Mouse (Mus musculus) heart, postnatal 0 days (tissue): Measurements from ENCODE around the gene Ifitm6. TPM values are rescaled to one million over a fixed set of nuclear protein-coding genes. Genes with fewer than 3 reads are reported as not detected.

Source experiments
- ATAC-seq: fragments of 200-750 bp; cut with Nextera tagmentation; 2 replicates; pipeline ENCODE4 v1.8.0; 2017; ENCODE audit warnings: low read depth, moderate number of reproducible peaks, moderate library complexity; ENCODE audit not compliant: insufficient read depth
- DNase-seq: peaks from one replicate; pipeline ENCODE4 v3.0.0-alpha.2; 2016; ENCODE audit warnings: low spot score
- H3K27ac ChIP-seq: fragments of 300-500 bp; sonication (generic); 2 replicates; pipeline ENCODE4 v1.5.1; 2014; ENCODE audit warnings: low read depth, mild to moderate bottlenecking
- H3K27me3 ChIP-seq: fragments of 300-500 bp; sonication (generic); 2 replicates; pipeline ENCODE4 v1.6.1; 2014; ENCODE audit warnings: low read length, mixed read lengths; ENCODE audit not compliant: control insufficient read depth, insufficient read depth
- H3K36me3 ChIP-seq: fragments of 300-500 bp; sonication (generic); replicated peaks from 2 replicates; pipeline ENCODE4 v1.6.1; 2014; ENCODE audit warnings: low read length, mixed read lengths; ENCODE audit not compliant: control insufficient read depth, insufficient read depth
- H3K4me1 ChIP-seq: fragments of 300-500 bp; sonication (generic); 2 replicates; pipeline ENCODE4 v1.6.1; 2014; ENCODE audit warnings: antibody characterized with exemption; ENCODE audit not compliant: control insufficient read depth, insufficient read depth
- H3K4me2 ChIP-seq: fragments of 300-500 bp; sonication (generic); 2 replicates; pipeline ENCODE4 v1.6.1; 2014; ENCODE audit warnings: low read depth, mild to moderate bottlenecking, low read length, moderate library complexity
- H3K4me3 ChIP-seq: fragments of 300-500 bp; sonication (generic); 2 replicates; pipeline ENCODE4 v1.5.1; 2014; ENCODE audit warnings: low read depth, low read length
- H3K9ac ChIP-seq: fragments of 300-500 bp; sonication (generic); replicated peaks from 2 replicates; pipeline ENCODE4 v1.6.1; 2014; ENCODE audit warnings: low read depth, low read length, mixed read lengths
- H3K9me3 ChIP-seq: fragments of 300-500 bp; sonication (generic); replicated peaks from 2 replicates; pipeline ENCODE4 v1.6.1; 2016; ENCODE audit warnings: low read length; ENCODE audit not compliant: control insufficient read depth
- CTCF ChIP-seq: IDR thresholded peaks from 2 replicates; pipeline ENCODE4 v1.5.1; 2016; ENCODE audit warnings: antibody characterized with exemption, control low read depth, low read depth
- EP300 ChIP-seq: IDR thresholded peaks from 2 replicates; pipeline ENCODE4 v1.6.1; 2016; ENCODE audit warnings: antibody characterized with exemption, low read depth
- WGBS: fragments of 180-500 bp; shearing (Covaris S2); extraction: QIAGEN DNeasy Blood & Tissue Kit; methylation state at CpG from one replicate; pipeline ENCODE4 v1.1.7; 2014; 5-methylcytosine and 5-hydroxymethylcytosine counted together
- polyA plus RNA-seq: library from polyadenylated mRNA; unstranded; fragments of >200 nt; fragmentation: Nextera tagmentation; extraction: Ambion mirVana; gene quantifications from 2 replicates; pipeline ENCODE4 v1.2.1, GENCODE M21; 2015
- total RNA-seq: library from RNA; depleted of rRNA; stranded (reverse); fragments of >200 nt; gene quantifications from 2 replicates; pipeline ENCODE4 v1.2.3, GENCODE M21; 2014; ENCODE audit warnings: low replicate concordance

Gene Ifitm6
- total and polyA plus RNA-seq, 2 experiments from 2014 or later = 0.30 TPM; not detected in 1

DNA sequence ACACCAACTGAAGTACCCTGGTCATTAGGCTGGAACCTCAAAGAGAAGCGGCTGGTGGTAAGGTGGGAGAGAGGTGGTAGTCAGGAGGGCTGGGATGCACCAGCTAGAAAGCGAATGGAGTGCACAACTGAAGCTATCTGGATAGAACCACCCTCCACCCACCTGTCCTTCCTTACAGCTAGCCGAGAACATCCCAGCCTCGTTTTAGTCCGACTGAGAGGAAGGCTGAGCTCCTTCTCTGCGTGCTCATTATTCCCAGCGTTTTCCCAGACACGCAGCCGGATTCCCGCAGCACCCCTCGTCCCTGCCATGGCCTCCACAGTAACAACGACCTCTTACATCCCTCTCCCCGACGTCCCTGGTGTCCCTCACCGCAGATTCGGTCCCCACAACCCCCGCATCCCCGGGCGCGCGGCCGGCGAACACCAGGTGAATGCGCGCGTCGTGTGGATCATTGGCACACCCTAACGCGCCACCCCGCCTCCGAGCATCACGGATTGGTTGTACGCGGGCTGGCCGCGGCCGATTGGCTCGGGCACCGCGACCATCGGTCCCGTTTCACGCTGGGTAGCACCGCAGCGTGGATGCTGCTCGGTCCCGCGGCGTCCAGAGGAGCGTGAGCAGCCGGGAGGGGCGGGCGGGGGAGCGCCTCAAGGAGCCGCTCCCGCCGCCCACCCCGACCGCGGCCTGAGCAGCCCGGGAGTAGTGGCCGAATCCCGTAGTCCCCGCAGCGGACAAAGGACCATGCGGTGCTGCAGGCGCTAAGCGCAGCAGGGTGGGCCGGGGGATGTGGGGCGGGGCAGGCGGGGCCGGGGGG lies 42.9 kb upstream of the Ifitm6 start, which contains the start of gene B4galnt4:
TSS of gene B4galnt4 (plus strand) at position 679 of the 817 bp plus-strand sequence.
- peak within 1 kb of the TSS; percentile 48 for H3K4me3 ChIP-seq
- WGBS = under 1% methylated on average over 70 of the region's 72 CpGs
- ATAC-seq (peak; percentile 68), DNase-seq (no peak)
- H3K4me1 ChIP-seq = 0 out of 2 replicates have a peak, but pooled peaks cover 3% of the 10 kb centered on the region
- no peak for TF ChIP-seq CTCF
- no peak for TF ChIP-seq EP300
- peak within 1 kb of the TSS; percentile 24; the same call in 1 of the 2 replicates for H3K9ac ChIP-seq
- H3K36me3 ChIP-seq = no peaks in the 10 kb centered on the region
- no peak within 1 kb of the TSS for H3K27ac ChIP-seq
- peak within 1 kb of the TSS; percentile 67 for H3K4me2 ChIP-seq
- H3K9me3 ChIP-seq = 0 out of 2 replicates have a peak, but pooled peaks cover 3% of the 10 kb centered on the region
- H3K27me3 ChIP-seq = peaks cover 54% of the 10 kb centered on the region

GRCm38 (mm10) chr7:141059929-141060328 lies 42.2 kb upstream of the Ifitm6 start:
- Histone ChIP-seq H3K4me3 (no peak overlapping the region), H3K27me3 (peaks cover 54% of the 10 kb centered on the region)

DNA sequence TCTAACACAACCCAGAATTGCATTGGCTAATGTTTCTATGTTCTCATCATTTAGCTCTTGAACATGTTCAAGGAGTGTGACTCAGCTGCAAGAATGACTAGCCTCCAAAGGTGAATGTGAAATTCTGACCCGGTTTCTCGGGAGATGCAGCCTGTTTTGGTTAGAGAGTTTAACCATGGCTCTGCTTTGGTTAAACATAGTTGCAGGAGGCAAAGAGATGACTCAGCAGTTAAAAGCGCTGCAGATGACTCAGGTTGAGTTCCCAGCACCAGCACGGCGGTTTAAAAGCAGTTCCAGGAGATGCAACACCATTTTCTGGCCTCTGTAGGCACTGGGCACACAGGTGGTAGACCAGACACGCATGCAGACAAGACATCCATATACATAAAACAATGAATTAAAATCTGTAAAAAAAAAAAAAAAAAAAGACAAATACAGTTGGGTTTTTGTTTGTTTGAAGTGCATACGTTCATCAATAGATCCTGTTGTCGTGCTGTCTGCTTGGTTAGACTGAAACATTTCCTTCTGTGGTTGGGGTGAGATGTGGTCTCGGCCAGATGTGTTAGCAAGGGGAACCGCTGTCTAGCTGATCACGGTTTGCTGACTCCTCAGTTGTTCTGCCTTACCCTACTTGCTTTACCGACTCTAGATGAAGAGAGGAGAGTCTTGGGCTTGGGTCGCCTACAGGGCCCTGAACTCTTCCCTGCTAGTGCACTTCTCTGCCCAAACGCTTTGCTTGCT lies 41.0 kb upstream of the Ifitm6 start:
- Histone ChIP-seq H3K27me3 (peaks cover 52% of the 10 kb centered on the region), H3K4me1 (0 out of 2 replicates have a peak, but pooled peaks cover 3% of the 10 kb centered on the region), H3K9me3 (0 out of 2 replicates have a peak, but pooled peaks cover 4% of the 10 kb centered on the region), H3K4me2 (no peak overlapping the region), H3K36me3 (no peaks in the 10 kb centered on the region), H3K9ac (no peak overlapping the region), H3K4me3 (no peak overlapping the region), H3K27ac (no peak overlapping the region)
- TF ChIP-seq EP300 (no peak), CTCF (no peak)
- DNase-seq (no peak), ATAC-seq (no peak)
- 79% methylated on average over 14 of the region's 14 CpGs for WGBS

More at GRCm38 (mm10) chr7:141059929-141060328, 42.2 kb upstream of the Ifitm6 start:
- H3K4me2 ChIP-seq = no peak overlapping the region
- TF ChIP-seq CTCF = no peak
- no peak for TF ChIP-seq EP300
- no peak overlapping the region for H3K9ac ChIP-seq
- DNase-seq (no peak), ATAC-seq (no peak)
- H3K4me1 ChIP-seq = 0 out of 2 replicates have a peak, but pooled peaks cover 3% of the 10 kb centered on the region
- H3K27ac ChIP-seq = no peak overlapping the region
- H3K36me3 ChIP-seq = no peaks in the 10 kb centered on the region
- whole genome bisulfite sequencing = 78% methylated on average over 2 of the region's 2 CpGs
- H3K9me3 ChIP-seq = 0 out of 2 replicates have a peak, but pooled peaks cover 4% of the 10 kb centered on the region

DNA sequence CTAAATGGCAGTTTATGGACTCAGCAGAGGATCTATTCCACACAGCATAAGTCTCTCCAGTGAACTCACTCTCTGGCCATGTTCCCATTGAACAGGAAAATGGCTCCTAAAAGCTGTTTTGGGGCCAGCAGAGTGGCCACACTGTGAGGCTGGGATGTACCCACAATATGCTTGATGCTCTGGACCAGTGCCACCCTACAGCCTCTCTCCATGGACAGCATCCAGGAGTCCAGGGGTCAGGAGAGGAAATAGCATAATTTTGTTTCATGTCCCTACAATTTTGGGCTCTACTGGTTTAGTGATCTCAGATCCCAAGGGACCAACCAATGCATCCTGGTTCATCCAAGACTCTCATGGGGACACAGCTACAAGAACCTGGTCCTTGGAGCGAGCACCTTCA lies 39.8 kb upstream of the Ifitm6 start:
- 72% methylated on average over 1 of the region's 1 CpGs for WGBS
- ATAC-seq = no peak
- Histone ChIP-seq H3K4me2 (no peak overlapping the region), H3K27ac (no peak overlapping the region), H3K36me3 (no peaks in the 10 kb centered on the region), H3K9me3 (0 out of 2 replicates have a peak, but pooled peaks cover 4% of the 10 kb centered on the region), H3K4me3 (no peak overlapping the region), H3K27me3 (peaks cover 40% of the 10 kb centered on the region), H3K4me1 (0 out of 2 replicates have a peak, but pooled peaks cover 3% of the 10 kb centered on the region), H3K9ac (no peak overlapping the region)
- DNase-seq = no peak
- no peak for TF ChIP-seq EP300
- no peak for TF ChIP-seq CTCF

DNA sequence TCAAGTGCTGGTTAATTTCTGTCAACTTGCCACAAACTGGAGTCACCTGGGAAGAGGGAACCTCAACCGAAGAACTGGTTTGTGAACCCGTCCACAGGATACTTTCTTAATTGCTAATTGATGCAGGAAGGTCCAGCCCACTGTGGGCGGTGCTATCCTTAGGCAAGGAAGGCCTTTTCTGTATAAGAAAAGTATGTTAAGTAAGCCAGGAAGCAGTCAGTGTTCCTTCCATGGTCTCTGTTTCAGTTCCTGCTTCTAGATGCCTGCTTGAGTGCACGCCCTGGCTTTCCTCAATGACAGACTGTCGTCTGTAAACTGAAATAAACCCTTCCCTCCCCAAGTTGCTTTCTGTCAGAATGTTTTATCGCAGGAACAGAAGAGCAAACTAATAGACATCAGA lies 39.3 kb upstream of the Ifitm6 start:
- no peak overlapping the region for H3K4me2 ChIP-seq
- H3K9me3 ChIP-seq = 0 out of 2 replicates have a peak, but pooled peaks cover 4% of the 10 kb centered on the region
- H3K4me3 ChIP-seq = no peak overlapping the region
- WGBS = 73% methylated on average over 6 of the region's 6 CpGs
- H3K4me1 ChIP-seq = 0 out of 2 replicates have a peak, but pooled peaks cover 3% of the 10 kb centered on the region
- no peak for TF ChIP-seq CTCF
- TF ChIP-seq EP300 = no peak
- no peak for ATAC-seq
- H3K9ac ChIP-seq = no peak overlapping the region
- H3K27me3 ChIP-seq = peaks cover 35% of the 10 kb centered on the region
- H3K36me3 ChIP-seq = no peaks in the 10 kb centered on the region
- H3K27ac ChIP-seq = no peak overlapping the region
- DNase-seq = no peak
